Mouse (Mus musculus) heart, postnatal 14 days (tissue): ENCODE measurements around the gene Fam118b. TPM values are rescaled to one million over a fixed set of nuclear protein-coding genes. Genes with fewer than 3 reads are reported as not detected.

Experiments
- DNase-seq, 2 experiments: peaks; one replicate each; pipeline ENCODE4 v3.0.0; 2021 to 2022
- intact Hi-C: fragments of 180-260 bp; cut with DNase I; formaldehyde crosslinking; loops from one replicate; pipeline ENCODE4 v1.15.1; 2025
- long read RNA-seq, 2 experiments: library from polyadenylated mRNA; stranded (forward); transcript quantifications; one replicate each; pipeline ENCODE4 v2.0.0; 2021
- total RNA-seq, 2 experiments: library from RNA; stranded (reverse); gene quantifications; 2 replicates each; pipeline ENCODE4 v1.2.3; 2021

The Fam118b gene
- 10 to 100 TPM; 15.4 to 16.8 TPM for total RNA-seq
- long read RNA-seq, experiment 1, transcript Fam118b-201 (8 exons, 1,860 nt), result major isoform, 5 of 15 reads
- long read RNA-seq, experiment 1, partial matches to known transcripts, result 1 of 15 reads
- long read RNA-seq, experiment 1, other reads (novel, unspliced or antisense), result 6 of 15 reads
- long read RNA-seq, experiment 2, transcript Fam118b-201 (8 exons, 1,860 nt), result major isoform, 6 of 14 reads
- long read RNA-seq, experiment 2, partial matches to known transcripts, result 1 of 14 reads
- long read RNA-seq, experiment 2, other reads (novel, unspliced or antisense), result 7 of 14 reads

DNA sequence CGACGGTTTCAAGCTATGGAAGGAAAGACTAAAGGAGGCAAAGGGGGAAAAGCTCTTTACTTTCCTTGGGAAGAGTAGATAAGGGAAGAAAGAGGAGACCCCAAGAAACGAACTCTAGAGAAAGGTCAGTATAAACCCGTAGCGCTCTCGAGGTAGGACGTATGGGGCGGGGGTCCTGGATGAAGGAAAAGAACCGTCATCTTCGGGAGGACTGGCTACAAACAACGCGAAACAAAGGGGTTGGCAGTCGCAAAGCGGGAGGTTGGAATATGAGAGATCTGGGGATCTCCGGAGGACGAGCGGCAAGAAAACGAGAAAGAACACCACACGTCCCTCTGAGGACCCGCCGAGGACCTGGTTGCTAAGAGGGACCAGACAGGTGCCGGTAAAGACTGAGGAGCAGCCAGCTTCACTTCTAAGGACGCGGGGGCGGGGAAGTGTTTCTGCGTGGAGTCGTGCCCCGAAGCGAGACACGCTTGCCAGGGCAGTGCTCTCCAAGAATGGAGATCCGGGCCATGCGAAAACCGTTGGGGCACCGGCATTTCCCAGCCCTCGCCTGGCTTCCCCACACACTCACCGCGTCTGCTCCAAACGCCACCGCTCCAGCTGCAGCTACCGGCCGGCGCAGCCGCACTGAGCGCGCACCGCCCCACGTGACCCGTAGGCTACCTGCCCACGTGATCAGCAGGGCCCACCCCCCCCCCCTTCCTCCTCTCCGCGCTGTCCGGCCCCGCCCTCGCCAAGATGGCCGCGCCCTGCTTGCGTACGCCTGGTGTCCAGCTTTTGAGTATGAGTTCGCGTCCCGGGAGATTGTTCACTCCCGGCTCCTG is at the start of gene Fam118b, which contains the start of gene Rpusd4:
Gene Fam118b (minus strand): TSS at position 660 of the 830 bp plus-strand sequence.
Gene Rpusd4 (plus strand): TSS at position 720 of the 830 bp plus-strand sequence.
- intact Hi-C loops, result loop anchor here (1.0 to 5.0 kb wide), 2 partner anchors 56 to 155 kb away; partner anchors contain the start of gene Foxred1
- peak; percentile 91 to 93 for DNase-seq

DNA sequence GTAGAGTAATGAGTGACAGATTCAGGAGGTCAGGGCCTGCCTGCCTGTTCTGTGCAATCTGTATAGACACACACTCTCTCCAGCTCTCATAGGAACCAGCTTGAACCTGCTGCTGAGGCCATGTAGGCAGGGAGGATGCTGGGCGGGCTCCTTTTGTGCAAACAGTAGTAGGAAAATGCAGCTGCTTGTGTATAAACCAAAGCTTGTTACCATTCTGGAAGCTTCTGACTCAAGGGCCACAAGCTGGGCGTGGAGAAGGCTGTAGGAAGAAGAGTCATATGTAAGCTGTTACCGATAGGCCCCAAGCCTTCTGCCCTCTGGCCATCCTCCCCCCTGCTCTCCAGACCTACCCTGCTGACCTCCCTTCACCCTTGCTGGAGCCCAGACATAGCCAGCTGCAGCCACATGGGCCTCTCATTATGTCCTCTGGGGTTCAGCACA is 49.2 kb upstream of the Fam118b start:
- intact Hi-C loops, result no loop called here
- DNase-seq, result peak; percentile 26 to 57

DNA sequence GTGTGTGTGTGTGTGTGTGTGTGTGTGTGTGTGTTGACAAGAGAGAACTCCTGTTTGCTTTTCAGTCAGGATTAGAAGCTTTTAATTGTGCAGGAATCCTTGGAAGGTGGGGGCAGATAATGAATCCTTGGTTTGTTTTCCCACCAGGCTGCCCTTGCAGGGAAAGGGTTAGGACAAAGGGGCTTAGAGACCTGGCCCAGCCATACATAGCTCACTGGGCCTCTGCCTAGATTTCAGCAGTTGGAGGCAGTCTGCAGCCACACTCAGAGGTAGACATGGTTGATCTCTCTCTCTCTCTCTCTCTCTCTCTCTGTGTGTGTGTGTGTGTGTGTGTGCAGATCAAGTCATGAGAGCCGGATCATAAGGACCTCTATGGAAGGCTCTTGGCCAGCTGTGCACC is 46.6 kb upstream of the Fam118b start:
- no peak for DNase-seq
- intact Hi-C loops, result no loop called here

DNA sequence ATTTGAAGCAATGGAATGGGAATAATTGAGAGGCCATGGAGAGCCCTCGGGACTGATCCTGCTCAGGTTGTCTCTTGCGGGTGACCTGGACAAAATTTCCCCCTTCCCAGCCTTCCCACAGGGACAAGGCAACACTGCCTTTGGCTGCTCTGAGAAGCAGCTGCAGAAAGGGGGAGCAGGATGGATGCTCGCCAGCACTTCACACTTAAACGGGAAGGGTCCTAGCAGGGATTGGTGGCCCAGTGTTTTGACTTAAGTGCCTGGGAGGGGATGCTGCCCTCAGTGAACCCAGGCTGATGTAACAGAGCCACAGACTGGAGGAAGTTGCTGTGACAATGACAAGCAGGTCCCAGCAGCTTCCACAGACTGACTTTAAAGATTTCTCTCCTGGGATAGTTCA is 46.0 kb upstream of the Fam118b start:
- intact Hi-C loops, result no loop called here
- DNase-seq, result no peak

DNA sequence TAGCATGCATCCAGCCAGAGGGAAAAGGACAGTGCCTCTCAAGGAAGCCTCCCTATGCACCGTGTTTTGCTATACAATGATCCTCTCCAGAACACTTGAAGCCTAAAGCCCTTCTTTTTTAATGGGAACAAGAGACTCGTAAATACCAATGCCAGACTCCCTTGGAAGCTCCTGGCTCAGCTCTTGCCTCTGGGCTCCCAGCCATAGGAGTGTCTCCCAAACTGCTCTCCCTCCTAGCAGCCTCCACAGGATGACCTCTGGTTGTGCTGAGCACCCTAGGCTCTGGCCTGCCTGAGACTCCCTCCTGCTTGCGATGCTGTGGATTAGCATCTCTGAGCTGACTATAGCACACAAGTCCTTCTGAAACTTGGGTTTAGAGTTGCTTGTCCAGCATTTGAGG is 44.9 kb upstream of the Fam118b start:
- intact Hi-C loops, result no loop called here
- DNase-seq, result peak; percentile 65 to 81

DNA sequence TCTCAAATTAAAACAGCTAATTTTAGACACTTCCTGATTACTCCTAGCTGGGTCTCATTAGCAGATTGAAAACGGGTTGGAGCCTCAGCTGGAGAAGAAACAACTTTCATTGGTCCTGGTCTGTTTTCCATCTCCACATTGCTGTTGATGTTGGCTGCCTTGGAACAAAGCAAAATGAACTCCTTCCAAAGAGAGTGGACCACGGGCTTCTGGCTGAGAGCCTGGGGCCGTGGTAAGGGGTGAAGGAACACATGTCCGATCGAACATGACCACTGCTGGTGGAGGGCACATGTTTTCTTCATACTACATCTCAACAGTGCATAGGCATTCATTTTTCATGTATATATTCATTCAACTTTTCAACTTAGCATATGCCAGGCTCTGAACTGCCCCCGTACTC is 42.8 kb upstream of the Fam118b start:
- intact Hi-C loops, result no loop called here
- no peak for DNase-seq

DNA sequence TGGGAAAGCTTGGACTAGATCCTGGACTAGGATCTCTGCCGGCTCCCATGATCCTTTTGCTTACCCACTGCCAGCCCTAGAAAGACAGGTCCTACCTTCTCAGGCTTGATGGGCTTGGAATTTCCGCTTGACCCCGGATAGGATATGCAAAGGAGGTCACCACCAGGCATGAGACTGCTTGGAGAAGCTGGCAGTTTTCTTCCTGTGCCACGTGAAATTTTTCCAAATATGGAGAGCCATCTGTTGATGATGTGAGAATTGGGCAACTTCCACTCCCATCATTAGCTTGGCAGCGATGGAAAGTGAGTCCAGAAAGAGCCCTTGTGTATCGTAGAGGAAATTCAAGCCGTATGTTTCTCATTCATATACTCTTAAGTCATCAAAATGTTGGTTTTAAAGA is 39.9 kb upstream of the Fam118b start:
- DNase-seq, result no peak
- intact Hi-C loops, result no loop called here

DNA sequence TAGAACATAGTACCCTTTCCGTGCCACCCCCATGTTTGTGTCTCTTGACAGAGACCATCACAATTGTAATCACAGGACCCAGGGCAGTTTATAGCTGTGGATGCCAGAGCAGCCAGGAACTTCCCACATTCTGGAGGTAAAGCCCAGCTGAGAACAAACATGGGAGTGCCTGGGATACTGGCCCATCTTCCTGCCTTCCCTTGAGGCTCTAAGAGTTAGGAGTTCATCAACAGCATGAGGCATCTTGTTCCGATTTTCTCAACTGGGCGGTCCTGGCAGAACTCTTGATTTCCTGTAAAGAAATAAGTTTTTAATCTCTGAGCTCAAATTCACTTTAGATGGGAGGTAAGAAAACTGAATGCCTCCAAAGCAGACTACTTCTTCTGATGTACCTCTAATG is 34.6 kb upstream of the Fam118b start:
- DNase-seq, result no peak
- intact Hi-C loops, result no loop called here

DNA sequence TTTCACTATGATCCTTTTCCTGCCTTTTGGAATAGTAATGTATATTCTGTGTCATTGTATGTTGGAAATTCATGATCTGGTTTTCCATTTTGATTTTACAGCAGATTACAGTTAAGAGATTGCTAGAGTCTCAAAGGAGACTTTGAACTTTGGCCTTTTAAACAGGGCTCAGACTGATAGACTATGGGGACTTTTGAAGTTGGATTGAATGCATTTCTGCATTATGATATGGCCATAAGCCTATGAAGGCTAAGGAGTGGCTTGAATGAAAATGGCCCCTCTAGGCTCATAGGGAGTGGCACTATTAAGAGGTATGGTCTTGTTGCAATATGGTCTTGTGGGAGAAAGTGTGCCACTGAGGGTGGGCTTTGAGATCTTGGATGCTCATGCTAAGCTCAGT is 30.2 kb upstream of the Fam118b start:
- intact Hi-C loops, result no loop called here
- DNase-seq, result no peak

DNA sequence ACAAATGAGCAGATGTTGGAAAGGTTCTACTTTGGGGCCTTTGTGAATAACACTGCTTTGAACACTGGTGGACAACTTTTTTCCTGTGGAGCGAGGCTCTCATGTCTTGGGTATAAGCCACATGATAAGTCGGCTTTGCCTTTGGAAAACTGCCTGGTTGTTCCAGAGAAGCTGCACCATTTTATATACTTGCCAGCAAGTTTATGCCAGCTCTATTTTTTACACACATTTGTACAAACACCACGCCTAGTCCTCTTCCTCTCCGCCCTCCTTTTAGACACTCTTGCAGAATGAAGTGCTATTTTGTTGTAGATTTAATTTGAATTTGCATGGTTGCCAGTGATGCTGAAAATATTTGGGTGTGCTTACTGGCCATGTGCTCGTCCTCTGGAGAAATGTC is 25.9 kb upstream of the Fam118b start:
- intact Hi-C loops, result no loop called here
- peak; percentile 24 to 53 for DNase-seq

DNA sequence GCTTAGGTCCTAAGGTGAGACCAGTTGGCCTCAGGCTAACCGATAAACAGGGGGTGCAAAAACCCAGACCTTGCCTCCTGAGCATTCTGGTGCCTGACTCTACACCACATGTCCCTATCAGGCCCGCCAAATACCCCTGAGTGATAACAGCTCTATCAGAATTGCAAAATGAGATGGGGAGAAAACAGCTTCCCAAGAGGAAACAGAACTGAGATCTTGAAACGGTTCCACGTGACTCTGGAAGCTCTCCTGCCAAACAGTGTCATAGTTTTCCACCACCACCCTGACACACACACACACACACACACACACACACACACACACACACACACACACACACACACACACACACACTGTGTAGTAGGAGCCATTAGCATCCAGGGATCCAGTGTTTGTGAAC is 23.3 kb upstream of the Fam118b start:
- intact Hi-C loops, result no loop called here
- no peak for DNase-seq

DNA sequence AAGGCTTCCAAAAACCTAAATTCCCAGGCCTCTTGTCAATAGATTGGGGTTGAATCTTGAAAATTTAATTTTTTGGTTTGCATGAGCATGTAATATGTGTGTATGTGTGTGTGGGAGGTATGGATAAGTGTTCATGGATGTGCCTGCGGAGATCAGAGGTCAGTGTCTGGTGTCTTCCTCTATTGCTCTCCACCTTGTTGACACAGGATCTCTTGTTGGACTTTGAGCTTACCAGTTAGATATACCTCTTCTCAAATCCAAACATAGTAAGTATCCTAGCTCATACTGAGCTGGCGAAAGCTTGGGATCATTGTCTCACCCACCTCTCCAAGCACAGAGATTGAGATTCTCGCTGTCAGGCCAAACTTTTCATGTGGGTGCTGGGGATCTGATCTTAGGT is 22.8 kb upstream of the Fam118b start:
- intact Hi-C loops, result no loop called here
- DNase-seq, result no peak

DNA sequence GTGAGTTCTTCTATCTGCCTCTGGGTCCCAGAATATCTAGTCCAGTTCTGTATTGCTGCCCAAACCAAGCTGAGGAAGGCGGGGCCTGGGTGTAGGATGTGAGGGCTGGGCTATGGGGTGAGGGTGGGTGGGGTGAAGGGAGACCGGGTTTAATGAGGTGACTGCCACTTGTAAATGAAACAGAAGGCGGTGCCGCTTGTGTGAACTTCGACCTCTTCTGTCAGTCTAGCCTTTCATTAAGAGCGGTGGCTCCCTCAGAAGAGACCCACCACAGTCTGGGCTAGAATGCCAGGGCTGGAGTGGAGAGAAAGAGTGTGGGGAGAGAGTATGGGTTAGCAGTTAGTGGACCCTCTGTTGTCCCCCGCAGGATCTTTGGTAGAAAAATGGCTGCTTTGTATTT is 22.4 kb upstream of the Fam118b start:
- no peak for DNase-seq
- intact Hi-C loops, result no loop called here

DNA sequence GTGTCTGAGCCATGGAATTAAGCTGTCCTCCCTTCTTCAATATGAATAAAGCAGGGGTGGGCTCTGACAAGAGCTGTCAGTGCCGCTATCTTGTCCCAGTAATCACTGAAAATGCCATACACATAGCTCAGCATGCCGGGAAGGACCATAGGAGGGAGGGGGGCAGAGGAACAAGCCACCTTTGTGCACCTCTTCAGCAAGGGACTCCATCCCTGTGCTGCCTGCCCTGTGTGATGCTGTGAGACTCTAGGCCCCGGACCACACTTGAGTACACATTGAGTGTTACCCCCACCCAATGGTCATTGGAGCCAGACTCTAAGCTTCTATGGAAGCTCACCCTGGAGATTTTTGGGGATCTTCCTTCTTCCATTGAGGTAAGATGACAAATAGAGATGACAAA is 18.7 kb upstream of the Fam118b start:
- intact Hi-C loops, result no loop called here
- DNase-seq, result no peak

DNA sequence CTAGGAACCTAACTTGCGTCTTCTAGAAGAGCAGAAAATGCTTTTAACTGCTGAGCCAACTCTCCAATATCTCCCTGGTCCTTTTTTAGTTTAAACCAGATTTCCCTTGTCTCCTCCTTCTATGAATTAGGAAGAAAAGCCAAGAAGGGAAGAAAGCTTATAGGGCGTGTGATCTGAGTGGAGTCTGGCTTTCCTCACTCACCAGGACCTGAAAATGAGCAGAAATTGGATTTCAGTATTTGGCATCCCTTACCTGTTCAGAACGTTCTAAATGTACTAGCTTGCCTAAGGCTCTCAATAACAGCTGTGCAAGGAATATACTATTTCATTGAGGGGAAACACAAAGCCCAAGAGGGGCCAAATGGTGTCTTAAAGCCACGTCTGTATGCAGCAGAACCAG is 16.7 kb upstream of the Fam118b start:
- intact Hi-C loops, result loop anchor here (5.0 kb wide), 1 partner anchor 138 kb away; the partner anchor contains the start of gene Cdon
- DNase-seq, result no peak

DNA sequence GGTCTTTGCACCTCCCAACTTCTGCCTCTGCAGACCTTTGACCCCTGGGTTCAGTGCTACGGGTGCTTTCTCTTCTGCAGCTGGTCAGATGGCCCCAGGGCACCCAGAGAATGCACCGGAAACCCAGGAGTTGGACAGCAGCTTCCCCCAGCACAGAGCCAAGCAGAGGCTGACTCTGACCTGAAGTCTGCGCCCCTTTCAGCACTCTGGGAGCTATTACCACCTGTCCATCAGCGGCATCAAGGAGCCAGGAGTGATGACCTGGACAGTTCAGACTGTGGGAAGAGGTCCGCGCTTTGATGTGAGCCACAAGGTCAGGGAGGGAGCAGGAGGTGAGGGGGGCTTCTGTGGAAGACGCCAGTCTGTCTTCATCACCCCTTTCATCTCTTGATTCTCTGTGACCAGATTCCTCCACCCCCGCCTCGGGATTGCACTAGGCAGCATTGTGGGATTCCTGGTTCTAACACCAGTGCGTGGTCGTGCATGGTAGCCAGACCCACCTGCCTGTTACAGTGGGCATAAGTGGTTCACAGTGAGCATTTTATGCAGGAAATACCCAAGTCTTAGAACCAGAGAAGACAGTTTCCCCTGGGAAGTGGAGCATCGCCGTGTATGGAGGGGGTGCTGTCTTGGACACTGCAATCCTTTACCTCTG is 15.9 kb upstream of the Fam118b start:
- no peak for DNase-seq
- intact Hi-C loops, result loop anchor here (5.0 kb wide), 1 partner anchor 139 kb away; the partner anchor contains the start of gene Cdon

DNA sequence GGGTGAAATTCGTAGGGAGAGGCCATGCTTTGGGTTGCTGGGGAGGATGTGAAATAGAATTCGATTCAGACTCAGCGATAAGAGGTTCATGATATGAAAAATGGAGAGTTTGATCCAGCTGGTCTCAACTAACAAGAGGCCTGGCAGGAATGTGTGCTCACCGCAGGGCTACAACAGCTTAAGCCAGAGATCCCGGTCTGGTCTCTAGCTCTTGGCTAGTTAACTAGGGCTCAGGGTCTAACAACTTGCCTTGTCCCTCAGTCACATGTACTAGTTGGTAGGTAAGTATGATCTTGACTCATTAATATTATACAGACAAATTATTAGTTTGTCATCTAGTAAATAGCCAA is 15.2 kb upstream of the Fam118b start:
- DNase-seq, result no peak
- intact Hi-C loops, result loop anchor here (1.0 to 5.0 kb wide), 3 partner anchors 139 to 258 kb away; partner anchors contain the start of gene Cdon

DNA sequence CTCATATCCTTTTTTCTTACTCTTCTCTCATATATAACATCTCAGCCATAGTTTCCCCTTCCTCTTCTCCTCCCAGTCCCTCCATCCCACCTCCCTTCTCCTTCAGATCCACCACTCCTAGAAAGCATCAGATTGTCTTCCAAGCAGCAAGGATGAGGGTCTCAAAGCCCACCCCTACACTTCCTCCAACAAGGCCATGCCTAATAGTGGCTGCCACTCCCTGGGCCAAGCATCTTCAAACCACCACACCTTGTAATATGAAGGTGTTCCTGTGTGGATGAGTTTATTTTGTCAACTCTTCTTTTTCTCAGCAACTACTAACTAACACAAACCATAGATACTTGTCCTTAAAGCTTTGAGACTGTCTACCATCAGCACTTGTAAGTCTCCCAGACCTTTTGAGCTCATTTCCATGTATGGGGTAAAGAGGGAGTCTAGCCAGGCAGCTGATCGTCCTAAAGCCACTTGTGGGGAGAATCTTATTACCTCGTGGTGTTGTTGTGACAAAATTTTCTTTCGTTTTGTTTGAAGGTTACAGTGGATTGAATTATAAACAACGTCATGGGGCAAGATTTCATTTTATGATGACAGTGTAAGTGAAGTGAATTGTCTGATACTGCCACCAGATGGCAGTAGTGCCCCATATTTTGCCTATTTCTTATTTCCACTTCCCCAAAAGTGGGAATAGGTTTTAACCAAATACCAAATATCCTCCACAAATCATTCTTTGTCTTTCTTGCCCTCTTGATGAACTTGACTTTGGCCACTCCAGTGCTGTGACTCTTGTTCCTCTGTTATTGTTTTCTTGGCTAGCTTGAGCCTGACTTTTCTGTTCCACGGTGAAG is 14.6 kb upstream of the Fam118b start:
- DNase-seq, result peak; percentile 61 to 71
- intact Hi-C loops, result loop anchor here (1.0 to 5.0 kb wide), 3 partner anchors 140 to 259 kb away; partner anchors contain the start of gene Cdon

DNA sequence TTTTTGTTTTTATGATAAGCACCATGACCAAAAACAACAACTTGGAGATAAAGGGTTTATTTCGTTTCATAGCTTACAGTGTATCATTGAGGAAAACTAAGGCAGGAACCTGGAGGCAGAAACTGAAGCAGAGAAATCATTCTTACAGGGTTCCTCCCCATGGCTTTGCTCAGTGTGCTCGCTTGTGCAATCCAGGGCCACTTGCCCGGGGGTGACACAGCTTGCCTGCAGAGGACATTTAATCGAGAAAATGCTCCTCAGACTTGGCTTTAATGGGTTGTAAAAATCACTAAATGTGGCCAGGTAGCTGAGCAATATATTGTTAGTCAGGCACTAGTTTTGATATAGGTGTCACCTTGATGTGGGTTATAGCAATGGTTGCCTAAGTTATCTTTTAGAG is 10.8 kb upstream of the Fam118b start:
- intact Hi-C loops, result no loop called here
- no peak for DNase-seq

DNA sequence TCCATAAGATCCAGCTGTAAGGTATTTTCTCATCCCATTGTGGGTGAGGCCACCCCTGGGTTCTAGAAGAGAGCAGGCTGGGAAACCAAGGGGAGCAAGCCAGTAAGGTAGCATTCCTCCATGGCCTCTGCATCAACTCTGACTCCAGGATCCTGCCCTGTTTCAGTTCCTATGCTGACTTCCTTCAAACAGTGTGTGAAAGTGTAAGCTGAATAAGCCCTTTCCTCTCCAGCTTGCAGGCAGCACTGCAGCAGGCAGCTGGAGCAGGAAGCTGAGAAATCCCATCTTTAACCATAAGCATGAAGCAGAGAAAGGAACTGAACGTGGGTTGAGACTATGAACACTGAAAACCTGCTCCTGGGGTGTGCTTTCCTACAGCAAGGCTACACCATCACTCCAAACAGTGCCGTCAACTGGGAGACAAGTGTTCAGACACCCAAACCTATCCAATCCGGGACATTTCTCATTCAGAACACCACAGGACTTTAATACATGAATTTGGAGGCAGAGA is 10.3 kb upstream of the Fam118b start:
- no peak for DNase-seq

More for the DNA sequence above, 10.3 kb upstream of the Fam118b start:
- intact Hi-C loops, result no loop called here
